Mouse (Mus musculus) olfactory bulb, adult 2 months (tissue): ENCODE data around the gene Pgpep1l.

Source experiments
- CTCF ChIP-seq: fragments of 200-500 bp; IDR thresholded peaks from 2 replicates; pipeline ENCODE4 v1.5.1; 2012; ENCODE audit warnings: low read depth, mild to moderate bottlenecking, low read length, moderate library complexity; ENCODE audit not compliant: insufficient read depth
- POLR2A ChIP-seq: fragments of 200-500 bp; IDR thresholded peaks from 2 replicates; pipeline ENCODE4 v1.6.1; 2012; ENCODE audit warnings: mild to moderate bottlenecking, low read depth, low read length, moderate library complexity; ENCODE audit not compliant: insufficient read depth

GRCm38 (mm10) chr7:68282304-68283132, 18.5 kb upstream of the Pgpep1l start:
- TF ChIP-seq CTCF (no peak), POLR2A (no peak)
